Mouse (Mus musculus) layer of hippocampus, adult 8-10 months (tissue): ENCODE data around the gene Pigh. TPM values are rescaled to one million over a fixed set of nuclear protein-coding genes. Genes with fewer than 3 reads are reported as not detected.

ENCODE experiments used
- DNase-seq, 2 experiments: peaks; one replicate each; pipeline ENCODE4 v3.0.0; 2022; ENCODE audit warnings: low spot score in 2 of 2
- total RNA-seq, 4 experiments: library from RNA; stranded (reverse); gene quantifications; 2 replicates each; pipeline ENCODE4 v1.2.4; 2022

The Pigh gene
- 10 to 100 TPM in 3 of 4 experiments, 1 to 10 TPM in 1; 9.9 to 12.7 (median 11.0) TPM for total RNA-seq

GRCm38 (mm10) chr12:79089182-79089812 lies at the start of gene Pigh:
TSS of gene Pigh (minus strand) at chr12:79089651.
- DNase-seq = peak; percentile 74 to 77

GRCm38 (mm10) chr12:79138999-79139398 lies 49.5 kb upstream of the Pigh start:
- no peak for DNase-seq

GRCm38 (mm10) chr12:79136949-79137348 lies 47.5 kb upstream of the Pigh start:
- no peak for DNase-seq

- no peak for DNase-seq
These were observed 45.7 kb upstream of the Pigh start for GRCm38 (mm10) chr12:79135105-79135504.

GRCm38 (mm10) chr12:79134676-79135075 lies 45.2 kb upstream of the Pigh start:
- no peak for DNase-seq

- no peak for DNase-seq
These were observed 42.4 kb upstream of the Pigh start for GRCm38 (mm10) chr12:79131706-79132460.

- DNase-seq = no peak
These were observed 41.8 kb upstream of the Pigh start for GRCm38 (mm10) chr12:79131178-79131675.

GRCm38 (mm10) chr12:79130299-79131177 lies 41.1 kb upstream of the Pigh start, which contains the start of gene Arg2:
TSS of gene Arg2 (plus strand) at chr12:79130777.
- peak; percentile 38 to 46 for DNase-seq

GRCm38 (mm10) chr12:79122820-79123219 lies 33.4 kb upstream of the Pigh start:
- DNase-seq = no peak

GRCm38 (mm10) chr12:79118991-79119390 lies 29.5 kb upstream of the Pigh start:
- DNase-seq = no peak

- DNase-seq = no peak
These were observed 15.9 kb upstream of the Pigh start for GRCm38 (mm10) chr12:79105312-79105711.

- no peak for DNase-seq
These were observed 15.1 kb upstream of the Pigh start for GRCm38 (mm10) chr12:79104544-79104943.

- no peak for DNase-seq
These were observed 14.3 kb upstream of the Pigh start for GRCm38 (mm10) chr12:79103773-79104172.

GRCm38 (mm10) chr12:79097106-79097752 lies 7.8 kb upstream of the Pigh start:
- DNase-seq = peak in 1 of 2 experiments; percentile 9

GRCm38 (mm10) chr12:79092569-79092968 lies 3.1 kb upstream of the Pigh start:
- DNase-seq = peak; percentile 12 to 57

GRCm38 (mm10) chr12:79073362-79073761 lies 16.1 kb downstream of the Pigh start:
- no peak for DNase-seq

- DNase-seq = no peak
These were observed 16.9 kb downstream of the Pigh start for GRCm38 (mm10) chr12:79072576-79072975.

GRCm38 (mm10) chr12:79070736-79071333 lies 18.6 kb downstream of the Pigh start:
- DNase-seq = no peak

- no peak for DNase-seq
These were observed 19.5 kb downstream of the Pigh start for GRCm38 (mm10) chr12:79069916-79070315.

- DNase-seq = no peak
These were observed 20.3 kb downstream of the Pigh start for GRCm38 (mm10) chr12:79069187-79069608.

GRCm38 (mm10) chr12:79068306-79068705 lies 21.1 kb downstream of the Pigh start:
- DNase-seq = no peak
